Mouse (Mus musculus): ENCODE data around the gene Rpl3l.

DNA sequence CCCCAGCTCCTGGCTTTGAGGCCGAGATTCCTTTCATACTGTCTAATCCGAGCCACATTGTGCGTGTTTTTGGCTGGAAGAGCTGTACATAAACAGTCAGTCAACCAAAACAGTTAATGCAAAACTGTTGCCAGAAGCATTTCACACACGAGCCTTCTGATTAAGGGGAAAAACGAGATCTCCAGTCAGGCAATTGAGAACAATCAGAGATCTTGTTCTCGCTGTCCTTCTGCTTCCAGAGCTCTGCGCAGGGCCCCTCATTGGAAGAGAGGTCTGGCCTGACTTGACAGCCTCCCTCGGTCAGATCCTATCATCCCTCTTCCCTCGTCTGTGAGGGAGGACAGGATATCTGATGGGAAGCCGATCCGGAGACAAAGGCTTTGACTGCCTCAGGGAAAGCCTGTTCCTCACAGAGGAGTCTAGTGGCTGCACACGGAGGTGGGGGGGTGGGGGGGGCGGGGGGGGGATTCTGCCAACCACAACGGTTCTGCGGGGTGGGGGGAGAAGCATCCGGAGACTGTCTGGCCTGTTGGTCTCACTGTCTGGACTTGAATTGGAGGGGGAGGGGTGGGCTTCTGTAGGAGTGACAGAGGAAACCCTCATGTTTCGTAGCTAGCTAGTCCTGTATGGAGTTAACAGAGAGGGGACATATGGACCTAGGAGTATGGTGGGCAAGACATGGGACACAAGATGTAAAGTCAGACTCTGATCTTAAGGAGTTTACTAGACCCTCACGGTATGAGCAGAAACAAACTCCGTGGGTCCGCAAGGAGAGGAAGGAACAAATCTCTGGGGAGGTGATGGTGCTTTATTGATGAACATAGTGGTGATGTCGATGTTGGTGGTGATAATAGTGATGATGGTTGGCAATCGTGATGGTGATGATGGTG lies 37.6 kb downstream of the Rpl3l start:
- TF ChIP-seq CTCF (IDR thresholded peaks at IDR 0.05; ENCODE audit: borderline replicate concordance, insufficient read depth, low read depth, low read length) (no peak), POLR2A (IDR thresholded peaks at IDR 0.05; ENCODE audit: borderline replicate concordance, insufficient read depth, low read length) (no peak)

Data from cerebellum, adult 2 months (tissue).